Comparison of ENCODE assay signal across 19 mouse cellular contexts in the genomic region with DNA sequence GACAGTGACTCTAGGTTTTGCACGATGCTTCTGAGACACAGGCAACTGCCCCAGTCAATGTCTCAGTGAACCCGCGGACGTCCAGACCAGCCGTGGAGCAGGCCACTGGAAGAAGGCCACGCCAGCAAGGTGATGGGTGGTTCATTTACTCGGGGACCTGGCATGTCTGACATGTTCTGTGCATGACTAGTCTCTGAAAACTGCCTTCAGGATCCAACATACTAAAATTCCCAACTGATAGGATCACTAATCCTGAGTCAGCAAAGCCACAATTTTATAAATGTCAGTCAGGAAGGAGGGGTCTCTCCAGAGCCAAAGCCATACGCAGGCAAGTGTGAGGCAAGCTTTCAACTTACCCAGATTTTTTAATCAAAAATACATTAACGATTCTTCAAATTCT. TPM values are rescaled to one million over a fixed set of nuclear protein-coding genes. Genes with fewer than 3 reads are reported as not detected.
DNase-seq lines count a peak whose midpoint lies in the region; ATAC-seq and TF ChIP-seq lines count a peak whose summit lies in the region.
"Had no signal": no experiment of that assay in that cellular context is flagged by ENCODE, and none has a peak within 500 bp of the region (broad histone marks: within the 10 kb centered on the region; RNA-seq: fewer than 3 reads in every experiment).

No protein-coding gene starts in this region.

- H3K9me3 ChIP-seq in intestine, embryonic 15.5 days, result no peaks in the 10 kb centered on the region
- H3K9me3 ChIP-seq in intestine, postnatal 0 days (ENCODE audit: control insufficient read depth), result no peaks in the 10 kb centered on the region
- H3K9me3 ChIP-seq: forebrain, embryonic 15.5 days; hindbrain, embryonic 12.5 days had no signal

- 0 out of 2 replicates have a peak, but pooled peaks cover 5% of the 10 kb centered on the region for H3K4me1 ChIP-seq in intestine, embryonic 15.5 days (replicated peaks)
- H3K4me1 ChIP-seq in intestine, postnatal 0 days (replicated peaks; ENCODE audit: control insufficient read depth, insufficient read depth, low read length), result peaks cover 10% of the 10 kb centered on the region; the same call in 1 of the 2 replicates
- H3K4me1 ChIP-seq: forebrain, embryonic 15.5 days; hindbrain, embryonic 12.5 days had no signal

- DNase-seq in 3T3-L1 (ENCODE audit: low read depth, low spot score) (peak; percentile 57), NIH3T3 (ENCODE audit: low read depth) (peak; percentile 41), liver (no peak)
- DNase-seq in embryo, embryonic 10.5 days (ENCODE audit: low spot score), result no peak
- DNase-seq: adrenal gland, adult 2 months; adrenal gland, postnatal 25 days; cerebellum, adult 18-20 months; cerebellum, adult 9-11 months; cerebellum, postnatal 36 days; gastrocnemius, postnatal 10 days; heart, postnatal 10 days; heart, postnatal 4 days; kidney, adult 18-20 months had no signal

- no peak for TF ChIP-seq CTCF in intestine, postnatal 0 days (IDR thresholded peaks at IDR 0.05; ENCODE audit: low read depth)

- no peak overlapping the region for H3K4me2 ChIP-seq in intestine, embryonic 15.5 days (replicated peaks)
- no peak overlapping the region for H3K4me2 ChIP-seq in intestine, postnatal 0 days (replicated peaks; ENCODE audit: low read depth)
- H3K4me2 ChIP-seq: forebrain, embryonic 15.5 days; hindbrain, embryonic 12.5 days had no signal

- no peaks in the 10 kb centered on the region; the same call in 1 of the 2 replicates for H3K36me3 ChIP-seq in intestine, embryonic 15.5 days
- peaks cover 12% of the 10 kb centered on the region for H3K36me3 ChIP-seq in intestine, postnatal 0 days (ENCODE audit: control insufficient read depth, insufficient read depth)

- peak; percentile 4; the same call in 1 of the 2 replicates for ATAC-seq in intestine, embryonic 15.5 days
- no peak for ATAC-seq in intestine, postnatal 0 days
- ATAC-seq: forebrain, embryonic 15.5 days; hindbrain, embryonic 16.5 days; inflammation-experienced regulatory T-cells, adult 6 months had no signal

- no peak overlapping the region for H3K27ac ChIP-seq in intestine, embryonic 15.5 days
- H3K27ac ChIP-seq in intestine, postnatal 0 days (ENCODE audit: low read depth, low read length), result no peak overlapping the region
- H3K27ac ChIP-seq: forebrain, embryonic 15.5 days; hindbrain, embryonic 12.5 days had no signal

- H3K9ac ChIP-seq in intestine, embryonic 15.5 days, result no peak overlapping the region
- H3K9ac ChIP-seq in intestine, postnatal 0 days (ENCODE audit: low read depth, low read length), result no peak overlapping the region
- H3K9ac ChIP-seq: forebrain, embryonic 15.5 days; hindbrain, embryonic 12.5 days had no signal

- H3K27me3 ChIP-seq in intestine, embryonic 15.5 days (replicated peaks), result no peaks in the 10 kb centered on the region
- no peaks in the 10 kb centered on the region for H3K27me3 ChIP-seq in intestine, postnatal 0 days (replicated peaks; ENCODE audit: control insufficient read depth, insufficient read depth, low read length)
- H3K27me3 ChIP-seq: forebrain, embryonic 15.5 days; hindbrain, embryonic 12.5 days had no signal

- WGBS in intestine, embryonic 15.5 days, result 82% methylated on average over 9 of the region's 9 CpGs
- WGBS in intestine, postnatal 0 days, result 83% methylated on average over 9 of the region's 9 CpGs

- no peak overlapping the region for H3K4me3 ChIP-seq in intestine, embryonic 15.5 days (replicated peaks)
- no peak overlapping the region for H3K4me3 ChIP-seq in intestine, postnatal 0 days (ENCODE audit: low read depth, low read length)
- H3K4me3 ChIP-seq: forebrain, embryonic 15.5 days; hindbrain, embryonic 12.5 days had no signal

RNA-seq across cellular contexts. Expression of gene Asb7, which starts 35.8 kb away (rescaled TPM):
- polyA plus RNA-seq in intestine, embryonic 15.5 days (2015; fragmentation: Nextera tagmentation; extraction: Ambion mirVana), result 11.9 and 12.5 TPM in 2 replicates
- polyA plus RNA-seq in intestine, postnatal 0 days (2015; fragmentation: Nextera tagmentation; extraction: Ambion mirVana), result 6.0 and 6.8 TPM in 2 replicates

RNA-seq across cellular contexts. Expression of gene Lins1, which starts 36.1 kb away (rescaled TPM):
- 12.0 and 12.6 TPM in 2 replicates for polyA plus RNA-seq in intestine, embryonic 15.5 days (2015; fragmentation: Nextera tagmentation; extraction: Ambion mirVana)
- polyA plus RNA-seq in intestine, postnatal 0 days (2015; fragmentation: Nextera tagmentation; extraction: Ambion mirVana), result 4.5 and 4.8 TPM in 2 replicates

Comparison
In these comparisons a context has a peak if more than half of its experiments do, and no peak if none do; other contexts are left out.
1. DNase-seq: peak in 3T3-L1 (single experiment) and NIH3T3 (single experiment); none in liver (single experiment) and embryo, embryonic 10.5 days (single experiment).